Mouse (Mus musculus) cerebellum, postnatal 14 days (tissue): Measurements from ENCODE around the gene Psmd8.
"Not testable (repeated sequence)": the region's sequence is repeated elsewhere in the genome, so short reads cannot be mapped to it uniquely, and the experiment has no call there.

Source experiments
- DNase-seq, 2 experiments: peaks; one replicate each; pipeline ENCODE4 v3.0.0; 2021; ENCODE audit warnings: mixed read lengths in 2 of 2

Gene Psmd8

DNA sequence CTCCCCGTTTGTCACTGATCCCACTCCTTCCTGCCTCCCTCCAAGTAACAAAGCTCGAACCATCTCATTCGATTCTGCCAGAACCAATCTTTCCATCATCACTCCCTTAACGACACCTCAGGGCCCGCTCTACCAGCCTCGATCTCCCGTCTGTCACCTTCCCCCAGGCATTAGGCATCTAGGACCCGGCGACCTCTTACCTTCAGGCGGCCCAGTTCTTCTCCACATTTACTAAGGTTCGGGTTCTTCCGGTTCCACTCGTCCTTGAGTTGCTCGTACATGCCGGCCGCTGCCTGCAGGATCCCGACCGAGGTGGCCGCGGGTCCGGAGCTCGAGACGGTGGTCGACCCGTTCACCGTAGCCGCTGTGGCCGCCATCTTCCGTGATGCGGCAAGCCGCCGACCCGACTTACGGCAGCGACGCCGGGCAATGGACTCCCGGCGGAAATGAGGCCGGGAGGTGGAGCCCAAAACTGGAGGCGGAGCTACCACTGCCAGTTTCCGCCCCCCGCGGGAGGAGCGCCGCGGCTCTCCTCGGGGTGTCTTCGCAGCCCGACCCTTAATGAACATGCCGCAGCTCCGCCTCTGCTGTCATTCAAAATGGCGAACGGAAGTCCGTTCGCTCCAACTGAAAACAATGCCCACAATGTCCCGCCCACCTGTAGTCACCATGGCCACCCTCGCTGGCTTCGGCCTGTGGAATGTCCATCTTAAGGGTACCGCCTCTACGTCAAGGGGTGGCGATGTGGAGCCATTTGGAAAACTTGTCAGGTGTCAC lies at the start of gene Psmd8:
Psmd8 (minus strand) TSS at position 625 of the 777 bp plus-strand sequence.
- peak; percentile 97 for DNase-seq

DNA sequence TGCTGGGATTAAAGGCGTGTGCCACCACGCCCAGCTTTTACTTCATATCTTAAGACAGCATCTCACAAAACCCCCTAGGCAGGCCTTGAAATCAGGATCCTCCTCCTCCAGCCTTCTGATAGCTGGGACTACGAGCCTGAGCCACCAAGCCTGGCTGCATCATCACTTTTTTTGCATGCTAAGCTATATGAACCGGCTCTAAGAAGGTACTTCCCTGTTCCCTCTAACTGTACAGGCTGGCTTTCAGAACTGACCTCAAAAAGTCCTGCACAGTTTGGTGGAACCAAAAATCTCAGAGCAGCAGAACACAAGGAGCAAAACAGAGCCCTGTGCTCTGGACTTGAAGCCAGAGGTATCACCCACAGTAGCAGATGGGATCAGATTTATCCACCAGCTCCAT lies 47.7 kb upstream of the Psmd8 start:
- no peak for DNase-seq

DNA sequence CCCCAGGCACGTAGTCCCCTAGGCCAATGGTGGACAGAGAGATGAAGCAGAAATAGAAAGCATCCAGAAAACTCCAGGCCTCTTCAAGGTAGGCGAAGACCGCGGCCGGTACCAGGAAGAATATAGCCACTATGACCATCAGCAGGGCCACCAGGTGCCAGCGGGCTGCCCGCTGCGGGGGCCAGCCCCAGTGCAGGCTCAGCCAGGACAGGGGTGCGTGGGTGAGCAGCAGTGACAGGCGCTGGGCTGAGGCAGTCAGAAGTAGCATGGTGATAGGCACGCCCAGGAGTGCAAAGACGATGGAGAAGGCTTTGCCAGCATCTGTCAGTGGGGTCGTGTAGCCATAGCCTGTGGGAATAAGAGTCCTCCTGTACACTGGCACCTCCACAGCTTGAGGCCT lies 45.0 kb upstream of the Psmd8 start:
- DNase-seq: no peak

DNA sequence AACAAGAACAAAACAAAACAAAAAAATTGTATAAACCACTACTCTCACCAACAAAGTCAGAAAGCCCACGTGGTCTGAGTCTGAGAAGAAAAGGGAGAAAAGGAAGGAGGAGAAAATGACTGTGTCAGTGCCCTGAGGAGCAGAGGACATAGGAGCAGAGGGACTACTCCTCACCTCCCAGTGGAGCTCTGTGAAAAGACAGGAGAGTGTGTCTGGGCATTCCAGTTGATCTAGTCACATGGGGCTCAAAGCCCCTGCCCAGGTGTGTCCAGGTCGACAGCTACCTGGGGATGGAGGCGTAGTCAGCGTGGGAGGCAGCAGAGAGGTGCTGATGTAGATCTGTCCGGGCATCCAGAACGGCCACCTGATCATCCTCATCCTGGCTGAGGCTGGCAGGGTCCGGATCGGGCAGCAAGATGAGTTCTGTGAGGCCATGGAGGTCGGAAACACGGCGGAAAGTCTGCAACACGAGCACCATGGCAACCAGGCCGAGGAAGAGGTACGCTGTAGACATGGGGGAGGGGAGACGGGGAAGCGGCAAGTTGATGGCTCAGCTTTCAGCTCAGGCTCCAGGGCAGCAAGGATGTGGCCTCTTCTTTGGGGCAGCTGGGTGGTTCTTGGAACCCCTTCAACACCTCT lies 44.4 kb upstream of the Psmd8 start:
- no peak for DNase-seq

DNA sequence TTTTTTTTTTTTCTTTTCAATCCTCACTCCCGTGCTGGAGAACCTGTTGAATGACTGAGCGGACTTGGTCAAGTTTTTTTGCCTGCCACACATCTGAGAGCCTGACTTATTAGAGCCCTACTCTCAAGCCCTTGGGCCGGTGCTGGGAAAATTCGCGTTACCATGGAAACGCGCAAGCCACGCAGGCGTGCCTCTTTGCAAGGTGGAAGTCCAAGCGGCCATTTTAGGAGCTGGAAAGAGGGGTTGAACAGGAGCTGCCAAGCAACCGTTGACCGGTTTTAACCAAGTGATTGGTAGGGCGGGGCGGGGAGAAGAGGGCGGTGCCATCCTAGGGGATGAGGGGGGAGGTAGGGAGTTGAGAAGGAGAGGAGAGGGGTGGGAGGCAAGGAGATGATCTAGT lies 34.3 kb upstream of the Psmd8 start:
- peak in 1 of 2 experiments; percentile 25 for DNase-seq

DNA sequence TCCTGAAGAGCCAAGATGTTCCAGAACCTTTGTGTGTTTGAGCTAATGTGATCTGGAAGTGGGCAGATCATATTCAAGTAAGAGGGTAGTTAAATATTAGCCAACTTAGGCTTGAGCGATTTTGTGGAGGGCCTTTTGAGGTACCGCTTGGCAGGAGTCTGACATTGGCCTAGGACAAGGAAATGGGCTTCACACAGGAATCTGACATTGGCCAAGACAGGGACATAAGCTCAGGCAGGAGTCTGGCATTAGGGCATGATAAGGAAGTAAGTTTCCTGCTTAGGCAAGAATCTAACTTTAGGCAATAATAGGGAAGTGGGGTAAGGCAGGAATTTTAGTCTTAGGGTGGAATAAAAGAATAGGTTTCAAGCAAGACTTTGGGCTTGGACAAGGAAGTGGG lies 33.7 kb upstream of the Psmd8 start:
- no peak for DNase-seq

DNA sequence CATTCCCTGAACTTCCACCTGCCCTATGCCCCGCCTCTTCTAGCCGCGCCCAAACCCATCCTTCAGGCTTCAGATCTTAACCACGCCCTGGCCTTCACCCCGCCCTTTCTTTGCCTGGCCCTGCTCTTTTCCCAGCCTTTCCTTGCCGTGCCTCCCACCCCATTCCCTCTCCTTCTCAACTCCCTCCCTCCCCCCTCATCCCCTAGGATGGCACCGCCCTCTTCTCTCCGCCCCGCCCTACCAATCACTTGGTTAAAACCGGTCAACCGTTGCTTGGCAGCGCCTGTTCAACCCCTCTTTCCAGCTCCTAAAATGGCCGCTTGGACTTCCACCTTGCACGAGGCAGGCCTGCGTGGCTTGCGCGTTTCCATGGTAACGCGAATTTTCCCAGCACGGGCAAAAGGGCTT lies 33.2 kb upstream of the Psmd8 start, which contains the start of gene Catsperg1:
Catsperg1 (minus strand) TSS at position 361 of the 408 bp plus-strand sequence.
- DNase-seq: peak; percentile 73 to 76

DNA sequence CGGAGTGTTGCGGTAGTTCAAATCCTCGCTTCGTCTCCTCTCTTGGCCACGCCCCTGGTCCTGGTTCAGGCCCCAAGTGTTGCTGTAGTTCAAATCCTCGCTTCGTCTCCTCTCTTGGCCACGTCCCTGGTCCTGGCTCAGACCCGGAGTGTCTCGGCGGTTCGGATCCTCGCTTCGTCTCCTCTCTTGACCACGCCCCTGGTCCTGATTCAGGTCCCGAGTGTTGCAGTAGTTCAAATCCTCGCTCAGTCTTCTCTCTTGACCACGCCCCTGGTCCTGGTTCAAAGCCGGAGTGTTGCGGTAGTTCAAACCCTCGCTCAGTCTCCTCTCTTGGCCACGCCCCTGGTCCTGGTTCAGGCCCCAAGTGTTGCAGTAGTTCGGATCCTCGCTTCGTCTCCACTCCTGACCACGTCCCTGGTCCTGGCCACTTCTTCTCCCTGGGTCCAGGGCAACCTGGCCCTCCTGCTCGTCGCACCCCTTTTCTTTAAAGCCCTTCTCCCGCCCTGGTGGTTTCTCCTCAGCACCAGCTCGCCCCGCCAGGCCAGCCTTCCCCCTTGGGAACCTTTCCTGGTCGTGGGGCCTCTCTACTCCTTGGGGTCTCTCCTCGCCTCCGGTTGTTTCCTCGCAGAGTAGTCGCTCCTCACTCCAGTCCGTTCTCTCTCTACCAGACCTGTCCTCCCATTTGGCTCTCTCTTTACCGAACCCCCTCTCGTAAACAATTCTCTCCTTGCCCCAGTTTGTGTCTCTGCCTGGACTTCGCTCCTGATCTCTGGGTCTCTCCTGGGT lies 32.5 kb upstream of the Psmd8 start:
- DNase-seq: peak in 1 of 2 experiments; percentile 12

DNA sequence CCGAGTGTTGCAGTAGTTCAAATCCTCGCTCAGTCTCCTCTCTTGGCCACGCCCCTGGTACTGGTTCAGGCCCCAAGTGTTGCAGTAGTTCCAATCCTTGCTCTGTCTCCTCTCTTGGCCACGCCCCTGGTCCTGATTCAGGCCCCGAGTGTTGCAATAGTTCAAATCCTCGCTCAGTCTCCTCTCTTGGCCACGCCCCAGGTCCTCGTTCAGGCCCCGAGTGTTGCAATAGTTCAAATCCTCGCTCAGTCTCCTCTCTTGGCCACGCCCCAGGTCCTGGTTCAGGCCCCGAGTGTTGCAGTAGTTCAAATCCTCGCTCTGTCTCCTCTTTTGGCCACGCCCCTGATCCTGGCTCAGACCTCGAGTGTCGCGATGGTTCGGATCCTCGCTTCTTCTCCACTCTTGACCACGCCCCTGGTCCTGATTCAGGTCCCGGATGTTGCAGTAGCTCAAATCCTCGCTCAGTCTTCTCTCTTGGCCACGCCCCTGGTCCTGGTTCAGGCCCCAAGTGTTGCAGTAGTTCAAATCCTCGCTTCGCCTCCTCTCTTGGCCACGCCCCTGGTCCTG lies 31.8 kb upstream of the Psmd8 start:
- DNase-seq: peak in 1 of 2 experiments; percentile 39

DNA sequence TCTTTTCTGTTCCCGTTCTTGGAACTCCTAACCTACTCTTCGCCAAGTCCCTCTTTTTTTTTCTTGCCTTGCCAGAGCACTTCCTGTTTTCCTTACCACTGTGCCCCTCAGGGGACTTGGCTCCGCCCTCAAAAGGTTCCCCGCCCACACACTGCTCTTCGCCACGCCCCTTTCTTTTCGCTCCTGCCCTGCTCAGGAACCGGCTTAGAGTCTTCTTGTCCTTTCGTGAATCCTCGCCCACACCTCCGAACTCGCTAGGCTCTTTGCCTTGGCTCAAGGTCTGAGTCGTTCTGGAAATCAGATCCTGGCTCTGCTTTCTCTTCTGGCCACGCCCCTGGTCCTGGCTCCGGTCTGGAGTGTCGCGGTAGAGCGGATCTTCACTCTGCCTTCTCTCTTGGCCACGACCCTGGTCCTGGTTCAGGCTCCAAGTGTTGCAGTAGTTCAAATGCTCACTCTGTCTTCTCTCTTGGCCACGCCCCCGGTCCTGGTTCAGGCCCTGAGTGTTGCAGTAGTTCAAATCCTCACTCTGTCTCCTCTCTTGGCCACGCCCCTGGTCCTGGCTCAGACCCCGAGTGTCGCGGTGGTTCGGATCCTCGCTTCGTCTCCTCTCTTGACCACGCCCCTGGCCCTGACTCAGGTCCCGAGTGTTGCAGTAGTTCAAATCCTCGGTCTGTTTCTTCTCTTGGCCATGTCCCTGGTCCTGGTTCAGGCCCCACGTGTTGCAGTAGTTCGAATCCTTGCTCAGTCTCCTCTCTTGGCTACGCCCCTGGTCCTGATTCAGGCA lies 31.1 kb upstream of the Psmd8 start:
- peak; percentile 54 to 56 for DNase-seq

DNA sequence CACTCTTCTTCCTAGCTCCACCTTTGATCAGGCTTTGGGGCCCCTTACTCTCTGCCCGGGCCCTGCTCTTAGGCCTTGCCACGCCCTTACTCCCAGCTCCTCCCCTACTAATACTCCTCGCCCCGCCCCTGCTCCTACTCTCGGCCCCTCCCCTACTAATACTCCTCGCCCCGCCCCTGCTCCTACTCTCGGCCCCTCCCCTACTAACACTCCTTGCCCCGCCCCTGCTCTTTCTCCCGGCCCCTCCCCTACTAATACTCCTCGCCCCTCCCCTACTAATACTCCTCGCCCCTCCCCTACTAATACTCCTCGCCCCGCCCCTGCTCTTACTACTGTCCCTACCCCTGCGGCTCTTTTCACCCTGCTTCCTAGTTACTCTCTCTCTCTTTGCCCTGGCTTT lies 30.5 kb upstream of the Psmd8 start:
- DNase-seq: peak in 1 of 2 experiments; percentile 31

DNA sequence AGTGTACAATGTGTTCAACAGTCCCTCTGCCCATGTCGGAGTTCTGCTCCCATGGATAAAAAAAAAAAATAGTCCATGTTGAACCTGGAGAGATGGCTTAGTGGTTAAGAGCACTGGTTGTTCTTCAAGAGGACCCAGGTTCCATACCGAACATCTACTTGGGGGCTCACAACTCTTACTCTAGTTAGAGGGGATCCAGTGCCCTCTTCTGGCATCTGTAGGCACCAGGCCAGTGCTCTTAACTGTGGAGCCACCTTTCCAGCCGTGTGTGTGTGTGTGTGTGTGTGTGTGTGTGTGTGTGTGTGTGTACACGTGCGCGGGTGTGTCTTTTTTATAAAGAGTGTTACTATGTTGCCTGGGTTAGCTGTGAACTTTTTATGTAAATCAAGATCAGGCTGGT lies 22.1 kb upstream of the Psmd8 start:
- DNase-seq: no peak

DNA sequence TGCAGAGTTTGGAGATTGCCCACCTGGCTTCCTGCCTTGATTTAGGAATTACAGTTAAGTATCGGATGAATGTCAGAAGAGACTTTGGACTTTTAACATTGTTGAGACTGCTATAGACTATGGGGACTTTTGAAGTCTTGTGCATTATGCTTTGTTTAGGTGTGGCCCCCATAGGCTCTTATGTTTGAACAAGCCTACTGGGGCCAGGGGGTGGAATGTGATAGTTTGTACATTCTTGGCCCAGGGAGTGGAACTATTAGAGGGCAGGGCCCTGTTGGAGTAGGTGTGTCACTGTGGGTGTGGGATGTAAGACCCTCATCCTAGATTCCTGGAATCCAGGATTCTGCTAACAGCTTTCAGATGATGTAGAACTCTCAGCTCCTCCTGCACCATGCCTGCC lies 13.7 kb upstream of the Psmd8 start:
- DNase-seq: not testable (repeated sequence)

DNA sequence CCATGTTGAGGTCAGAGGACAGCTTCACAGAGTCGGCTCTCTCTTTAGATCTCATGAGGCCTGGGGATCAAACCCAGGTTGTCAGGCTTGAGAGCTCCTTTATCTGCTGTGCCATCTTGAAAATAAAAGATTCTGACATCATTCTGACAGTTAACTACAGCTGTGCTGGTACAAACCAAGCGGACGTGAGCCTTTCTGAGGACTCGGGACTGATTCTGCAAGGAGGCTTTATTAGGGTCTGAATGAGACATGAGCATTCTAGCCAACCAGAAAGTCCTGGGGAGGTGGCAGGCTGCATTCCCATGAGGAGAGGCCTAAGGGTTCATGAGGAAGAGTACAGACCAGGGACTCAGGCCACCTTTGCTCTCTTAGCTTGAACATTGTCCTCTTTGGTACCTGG lies 822 bp upstream of the Psmd8 start:
- DNase-seq: not testable (repeated sequence)

DNA sequence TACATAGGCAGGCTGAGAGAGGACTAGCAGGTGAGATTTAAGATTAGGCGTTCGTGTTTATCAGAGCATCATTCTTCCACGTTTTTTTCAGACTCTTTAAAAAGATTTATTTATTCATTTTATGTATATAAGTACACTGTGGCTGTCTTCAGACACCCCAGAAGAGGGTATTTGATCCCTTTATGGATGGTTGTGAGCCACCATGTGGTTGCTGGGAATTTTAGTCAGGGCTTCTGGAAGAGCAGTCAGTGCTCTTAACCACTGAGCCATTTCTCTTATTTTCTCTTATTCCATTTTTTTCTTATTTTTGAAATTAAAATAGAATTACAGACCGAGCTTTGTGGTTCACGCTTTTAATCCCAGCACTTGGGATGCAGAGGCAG lies 344 bp upstream of the Psmd8 start:
- no peak for DNase-seq

DNA sequence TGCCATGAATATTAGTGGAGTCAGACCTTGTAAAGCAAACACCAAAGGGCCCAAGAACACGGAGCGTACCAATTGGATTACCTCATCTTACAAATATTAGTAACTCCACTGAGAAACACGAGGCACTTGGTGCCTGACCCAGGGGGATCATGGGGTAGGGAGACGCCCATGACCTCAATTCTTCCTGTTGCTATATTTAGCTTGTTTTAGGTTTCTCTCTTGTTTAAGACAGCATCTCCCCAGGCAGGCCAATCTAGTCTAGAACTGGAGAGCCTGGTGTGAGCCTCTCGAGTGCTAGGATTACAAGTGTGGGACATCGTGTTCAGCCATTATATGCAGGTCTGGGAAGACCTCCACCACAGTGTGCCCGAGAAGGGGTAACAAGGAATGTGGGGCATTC lies 1.2 kb downstream of the Psmd8 start:
- DNase-seq: no peak

DNA sequence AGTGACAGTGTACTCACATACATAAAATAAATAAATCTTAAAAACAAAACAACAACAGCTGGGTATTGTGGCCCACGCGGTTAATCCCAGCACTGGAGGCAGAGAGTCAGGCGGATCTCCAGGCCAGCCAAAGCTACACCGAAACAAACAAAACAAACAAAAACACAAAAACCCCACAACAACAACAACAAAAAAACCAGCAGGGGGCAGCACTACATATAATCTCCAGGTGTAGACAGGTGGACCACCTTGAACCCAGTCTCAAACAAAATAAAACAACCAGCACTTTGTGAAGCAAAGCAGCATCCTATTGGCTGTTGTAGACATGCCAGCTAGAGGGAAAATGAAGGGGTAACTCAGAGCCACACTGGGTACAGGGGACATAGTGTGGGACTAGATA lies 2.4 kb downstream of the Psmd8 start:
- peak in 1 of 2 experiments; percentile 45 for DNase-seq

DNA sequence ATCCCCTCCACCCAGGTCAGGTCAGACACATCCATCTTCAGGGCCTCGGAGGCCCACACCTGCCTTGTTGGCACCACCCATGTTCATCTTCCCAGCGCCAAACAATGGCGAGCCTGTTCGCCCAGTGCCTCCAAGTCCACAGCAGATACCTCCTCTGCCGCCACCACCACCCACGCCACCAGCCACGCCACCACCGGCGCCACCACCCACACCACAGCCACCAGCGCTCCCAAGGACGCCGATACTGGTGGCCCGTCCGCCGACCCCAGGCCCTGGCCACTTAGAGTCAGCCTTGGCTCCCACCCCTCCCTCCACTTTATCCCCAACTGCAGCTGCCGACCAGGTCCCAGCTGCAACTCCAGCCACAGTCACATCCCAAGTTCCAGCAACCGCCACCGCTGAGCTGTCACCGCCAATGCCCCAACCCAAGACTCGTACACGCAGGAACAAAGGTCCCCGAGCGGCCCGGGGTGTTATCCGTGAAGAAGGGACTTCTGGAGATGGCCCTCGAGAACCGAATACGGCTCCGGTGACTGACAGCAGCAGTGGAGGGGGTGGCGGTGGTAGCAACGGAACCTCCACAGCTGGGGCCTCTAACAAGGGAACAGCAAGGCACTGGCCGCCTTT lies 8.0 kb downstream of the Psmd8 start:
- DNase-seq: no peak

DNA sequence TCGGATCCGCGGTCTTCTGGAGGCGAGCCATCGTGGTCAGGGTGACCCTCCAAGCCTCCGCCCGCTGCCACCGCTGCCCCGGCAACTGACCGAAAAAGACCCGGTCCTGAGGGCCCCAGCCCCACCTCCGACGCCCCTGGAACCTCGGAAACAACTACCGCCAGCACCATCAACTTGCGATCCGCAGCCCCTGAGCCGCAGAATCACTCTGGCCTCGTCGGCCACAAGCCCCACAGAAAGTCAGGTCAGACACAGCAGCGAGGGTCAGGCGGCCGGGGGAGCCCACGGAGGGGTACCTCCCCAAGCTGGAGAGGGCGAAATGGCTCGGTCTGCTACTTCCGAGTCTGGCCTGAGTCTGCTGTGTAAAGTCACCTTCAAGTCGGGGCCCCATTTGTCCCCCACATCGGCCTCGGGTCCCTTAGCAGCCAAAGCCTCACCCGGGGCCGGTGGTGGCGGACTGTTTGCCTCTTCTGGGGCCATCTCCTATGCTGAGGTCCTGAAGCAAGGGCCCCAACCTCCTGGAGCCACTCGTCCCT lies 8.9 kb downstream of the Psmd8 start:
- DNase-seq: no peak

DNA sequence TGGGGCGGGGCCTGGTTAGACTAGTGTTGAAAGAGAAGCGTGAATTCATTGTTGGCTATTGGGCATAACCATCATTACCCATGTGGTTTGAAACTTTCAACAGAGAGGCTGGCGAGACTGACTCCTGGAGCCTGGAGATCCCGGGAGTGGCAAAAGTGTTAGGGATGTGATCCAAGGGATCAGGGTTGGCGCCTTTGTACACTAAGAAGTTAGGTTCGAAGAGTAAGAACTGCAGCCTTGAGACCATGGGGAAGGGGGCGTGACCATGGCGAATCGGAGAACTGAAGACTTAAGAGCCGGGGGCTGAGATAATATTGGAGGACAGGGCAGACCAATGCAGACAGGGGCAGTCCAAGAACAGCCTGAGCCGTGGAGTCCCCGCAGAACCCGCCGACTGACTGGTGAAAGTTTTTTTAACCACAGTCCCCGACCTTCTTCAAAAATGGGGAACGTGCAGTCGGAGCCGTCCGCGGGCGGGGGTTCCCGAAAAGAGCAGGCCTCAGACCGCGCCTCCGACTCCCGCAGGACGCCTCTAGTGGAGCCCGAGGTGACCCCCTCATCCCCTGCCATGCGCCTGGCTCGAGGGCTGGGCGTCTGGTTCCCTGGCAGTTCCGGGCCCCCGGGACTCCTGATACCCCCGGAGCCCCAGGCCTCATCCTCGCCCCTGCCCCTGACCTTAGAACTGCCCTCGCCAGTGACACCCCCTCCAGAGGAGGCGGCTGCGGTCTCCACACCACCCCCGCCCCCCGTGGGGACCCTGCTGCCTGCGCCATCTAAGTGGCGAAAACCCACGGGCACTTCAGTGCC lies 9.5 kb downstream of the Psmd8 start:
- DNase-seq: peak in 1 of 2 experiments; percentile 65
